Mouse (Mus musculus) lung, adult 2 months (tissue): ENCODE measurements around the gene 1810010H24Rik. TPM values are rescaled to one million over a fixed set of nuclear protein-coding genes. Genes with fewer than 3 reads are reported as not detected.
"Not testable (repeated sequence)": the region's sequence is repeated elsewhere in the genome, so short reads cannot be mapped to it uniquely, and the experiment has no call there.

Experiments
- DNase-seq: peaks from one replicate; pipeline ENCODE4 v3.0.0; 2022
- H3K4me1 ChIP-seq: fragments of 200-500 bp; 2 replicates; pipeline ENCODE4 v1.6.1; 2011; ENCODE audit warnings: low read length; ENCODE audit not compliant: control insufficient read depth, insufficient read depth
- H3K4me3 ChIP-seq: fragments of 200-500 bp; replicated peaks from 2 replicates; pipeline ENCODE3; 2011; ENCODE audit warnings: low read depth, mild to moderate bottlenecking, control low read depth, low read length; ENCODE audit errors: extremely low read depth
- CTCF ChIP-seq: fragments of 200-500 bp; IDR thresholded peaks from 2 replicates; pipeline ENCODE4 v1.5.1; 2011; ENCODE audit warnings: mild to moderate bottlenecking, low read length, control low read depth; ENCODE audit not compliant: insufficient read depth
- POLR2A ChIP-seq: fragments of 200-500 bp; IDR thresholded peaks from 2 replicates; pipeline ENCODE4 v1.6.1; 2011; ENCODE audit warnings: low read depth, mild to moderate bottlenecking, control low read depth, low read length, borderline replicate concordance; ENCODE audit errors: extremely low read depth
- WGBS: fragments of 180-500 bp; shearing (Covaris S2); methylation state at CpG from one replicate; pipeline ENCODE4 v1.1.7; 2018; 5-methylcytosine and 5-hydroxymethylcytosine counted together
- polyA plus RNA-seq: library from polyadenylated mRNA; depleted of rRNA; stranded (reverse); fragments of >200 nt; gene quantifications from 2 replicates; pipeline ENCODE4 v1.2.3, GENCODE M21; 2012

1810010H24Rik gene
- polyA plus RNA-seq, 1 experiment: 39.7 TPM

GRCm38 (mm10) chr11:107039417-107039816, 13.9 kb downstream of the 1810010H24Rik start:
- 94% methylated on average over 5 of the region's 5 CpGs for WGBS
- TF ChIP-seq CTCF (no peak), POLR2A (no peak)
- H3K4me1 ChIP-seq: 0 out of 2 replicates have a peak, but pooled peaks cover 2% of the 10 kb centered on the region
- no peak for DNase-seq
- no peak overlapping the region for H3K4me3 ChIP-seq

- DNase-seq: no peak
- H3K4me1 ChIP-seq: 0 out of 2 replicates have a peak, but pooled peaks cover 2% of the 10 kb centered on the region
- H3K4me3 ChIP-seq: no peak overlapping the region
- WGBS: 58% methylated on average over 3 of the region's 3 CpGs
- no peak for TF ChIP-seq CTCF
- TF ChIP-seq POLR2A: no peak
These were observed 15.9 kb downstream of the 1810010H24Rik start for GRCm38 (mm10) chr11:107041396-107041795.

DNA sequence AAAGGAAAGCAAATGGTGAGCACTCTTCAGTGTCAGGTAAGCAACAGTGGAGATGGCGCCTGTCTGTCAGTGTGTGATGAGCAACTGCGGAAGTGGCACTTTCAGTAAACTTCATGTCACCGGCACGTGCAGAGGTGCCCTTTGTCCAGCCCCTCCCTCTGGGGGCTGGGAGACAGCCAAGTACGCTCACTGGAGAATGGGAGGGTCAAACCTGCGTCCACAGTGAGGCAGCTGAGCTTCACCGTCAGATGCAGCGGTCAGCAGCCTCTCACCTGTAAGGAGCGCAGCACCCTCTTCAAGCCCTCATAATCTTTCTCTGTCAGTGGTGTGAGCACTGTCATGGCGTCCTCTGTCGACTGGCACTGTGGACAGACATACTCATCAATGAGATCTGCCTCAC, 17.9 kb downstream of the 1810010H24Rik start:
- WGBS: 87% methylated on average over 11 of the region's 11 CpGs
- no peak for DNase-seq
- no peak for TF ChIP-seq CTCF
- no peak for TF ChIP-seq POLR2A
- H3K4me3 ChIP-seq: no peak overlapping the region
- H3K4me1 ChIP-seq: 0 out of 2 replicates have a peak, but pooled peaks cover 2% of the 10 kb centered on the region

GRCm38 (mm10) chr11:107044321-107044720, 18.8 kb downstream of the 1810010H24Rik start:
- WGBS: 20% methylated on average over 5 of the region's 5 CpGs
- Histone ChIP-seq H3K4me1 (0 out of 2 replicates have a peak, but pooled peaks cover 2% of the 10 kb centered on the region), H3K4me3 (no peak overlapping the region)
- TF ChIP-seq POLR2A: no peak
- TF ChIP-seq CTCF: peak; percentile 26; the same call in 1 of the 2 replicates
- DNase-seq: peak; percentile 67

DNA sequence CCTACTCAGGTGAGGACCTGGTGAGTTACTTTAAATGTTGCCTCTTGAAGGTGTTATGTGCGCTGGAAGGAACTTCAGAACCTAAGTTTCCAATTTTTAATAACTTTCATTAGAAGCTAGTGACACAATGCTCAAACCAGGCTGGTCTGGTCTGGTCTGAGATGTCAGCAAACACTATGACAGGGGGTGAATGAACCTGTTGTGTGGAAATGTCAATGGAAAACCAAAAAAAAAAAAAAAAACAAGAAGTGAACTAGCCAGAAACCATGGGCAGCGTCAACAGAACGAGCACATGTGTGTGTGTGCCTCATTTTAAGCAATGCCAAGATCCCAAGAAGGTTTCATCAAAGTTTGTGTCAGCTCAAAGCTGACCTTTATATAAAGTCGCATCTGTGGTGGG, 20.1 kb downstream of the 1810010H24Rik start:
- no peak for DNase-seq
- no peak for TF ChIP-seq CTCF
- TF ChIP-seq POLR2A: no peak
- H3K4me1 ChIP-seq: 0 out of 2 replicates have a peak, but pooled peaks cover 2% of the 10 kb centered on the region
- 78% methylated on average over 4 of the region's 4 CpGs for WGBS
- H3K4me3 ChIP-seq: no peak overlapping the region

GRCm38 (mm10) chr11:107046766-107047620, 21.5 kb downstream of the 1810010H24Rik start:
- no peak for DNase-seq
- H3K4me3 ChIP-seq: no peak overlapping the region
- WGBS: 78% methylated on average over 15 of the region's 15 CpGs
- H3K4me1 ChIP-seq: 0 out of 2 replicates have a peak, but pooled peaks cover 2% of the 10 kb centered on the region
- TF ChIP-seq POLR2A (no peak), CTCF (no peak)

GRCm38 (mm10) chr11:107054870-107055269, 29.4 kb downstream of the 1810010H24Rik start:
- DNase-seq: no peak
- no peak for TF ChIP-seq CTCF
- no peak for TF ChIP-seq POLR2A
- WGBS: 88% methylated on average over 6 of the region's 6 CpGs
- Histone ChIP-seq H3K4me3 (no peak overlapping the region), H3K4me1 (no peaks in the 10 kb centered on the region)

DNA sequence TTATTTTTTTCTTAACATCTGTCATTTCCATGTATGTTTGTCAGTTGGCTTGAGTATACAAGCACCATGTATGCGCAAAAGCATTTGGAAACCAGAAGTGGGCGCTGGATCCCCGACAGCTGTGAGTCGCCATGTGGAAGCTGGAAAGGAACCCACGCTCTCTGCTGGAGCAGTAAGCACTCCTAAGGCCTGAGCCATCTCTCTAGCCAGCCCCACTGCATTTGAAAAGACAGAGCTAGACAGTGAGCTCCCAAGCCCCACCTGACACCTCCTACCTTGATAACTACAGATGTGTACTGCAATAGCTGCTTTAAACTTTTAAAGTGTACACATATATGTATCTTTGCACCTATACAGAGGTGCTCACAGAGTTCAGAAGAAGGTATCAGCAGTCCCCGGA, 31.9 kb downstream of the 1810010H24Rik start:
- Histone ChIP-seq H3K4me1 (no peaks in the 10 kb centered on the region), H3K4me3 (no peak overlapping the region)
- TF ChIP-seq CTCF (no peak), POLR2A (no peak)
- 83% methylated on average over 6 of the region's 6 CpGs for WGBS
- DNase-seq: no peak

DNA sequence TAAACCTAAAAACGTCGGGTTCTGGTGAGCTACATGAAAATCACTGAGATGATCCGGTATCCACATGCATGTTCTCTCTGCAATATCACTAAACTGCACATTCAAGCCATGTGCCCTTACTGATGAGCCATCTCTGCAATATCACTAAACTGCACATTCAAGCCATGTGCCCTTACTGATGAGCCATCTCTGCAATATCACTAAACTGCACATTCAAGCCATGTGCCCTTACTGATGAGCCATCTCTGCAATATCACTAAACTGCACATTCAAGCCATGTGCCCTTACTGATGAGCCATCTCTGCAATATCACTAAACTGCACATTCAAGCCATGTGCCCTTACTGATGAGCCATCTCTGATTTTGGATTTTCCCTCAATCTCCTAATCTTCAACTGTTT, 34.2 kb downstream of the 1810010H24Rik start:
- H3K4me1 ChIP-seq, DNase-seq, H3K4me3 ChIP-seq: not testable (repeated sequence)
- 97% methylated on average over 3 of the region's 3 CpGs for WGBS

DNA sequence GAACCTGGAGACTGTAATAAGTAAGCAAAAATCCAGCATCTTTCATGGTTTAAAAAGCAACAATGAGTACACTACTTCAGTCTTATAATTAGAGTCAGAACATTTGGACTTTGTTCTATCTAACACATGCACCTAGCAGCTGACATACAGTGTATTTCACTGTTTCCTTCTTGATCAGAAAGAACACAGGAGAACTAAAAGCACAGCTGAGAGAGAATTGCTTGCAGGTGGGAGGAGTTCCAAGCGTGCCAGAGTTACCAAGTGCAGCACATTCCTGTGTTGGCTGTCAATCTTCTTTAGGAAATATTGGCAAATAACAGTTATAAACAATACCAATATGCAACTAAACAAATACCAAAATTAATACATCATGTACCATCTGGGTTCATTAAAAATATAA, 35.5 kb downstream of the 1810010H24Rik start:
- no peak for DNase-seq
- TF ChIP-seq POLR2A: no peak
- no peak for TF ChIP-seq CTCF
- 75% methylated on average over 1 of the region's 1 CpGs for WGBS
- Histone ChIP-seq H3K4me3 (no peak overlapping the region), H3K4me1 (no peaks in the 10 kb centered on the region)

DNA sequence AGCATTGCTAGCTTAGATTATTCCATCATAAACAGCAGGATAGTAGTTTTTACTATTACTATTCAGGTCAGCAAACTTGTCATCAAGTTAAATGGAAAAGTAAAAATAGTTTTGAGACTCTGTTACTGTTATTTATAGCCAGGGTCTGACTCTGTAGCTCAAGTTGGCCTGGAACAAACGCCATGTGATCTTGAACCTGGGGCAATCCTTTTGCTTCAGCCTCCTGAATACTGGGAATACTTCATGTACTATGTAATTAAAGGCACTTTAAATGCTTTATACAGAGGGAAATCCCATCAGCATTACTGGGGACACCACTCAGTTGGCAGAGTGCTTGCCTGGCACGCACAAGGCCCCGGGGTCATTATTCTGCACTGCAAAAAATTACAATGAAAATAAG, 37.6 kb downstream of the 1810010H24Rik start:
- TF ChIP-seq CTCF: no peak
- TF ChIP-seq POLR2A: no peak
- DNase-seq: no peak
- 96% methylated on average over 3 of the region's 3 CpGs for WGBS
- Histone ChIP-seq H3K4me3 (no peak overlapping the region), H3K4me1 (no peaks in the 10 kb centered on the region)
